Mouse (Mus musculus) embryo, embryonic 11 days (tissue): ENCODE results near the gene Clcf1.

Experiments used
- DNase-seq: peaks from one replicate; pipeline ENCODE4 v3.0.0-alpha.2; 2015

Gene Clcf1

GRCm38 (mm10) chr19:4257897-4258252, 43.8 kb downstream of the Clcf1 start:
- no peak for DNase-seq

- no peak for DNase-seq
These were observed 47.1 kb downstream of the Clcf1 start for GRCm38 (mm10) chr19:4261038-4261698.

- no peak for DNase-seq
These were observed 48.7 kb downstream of the Clcf1 start for GRCm38 (mm10) chr19:4262756-4263155.

GRCm38 (mm10) chr19:4263702-4264101, 49.7 kb downstream of the Clcf1 start:
- no peak for DNase-seq

DNA sequence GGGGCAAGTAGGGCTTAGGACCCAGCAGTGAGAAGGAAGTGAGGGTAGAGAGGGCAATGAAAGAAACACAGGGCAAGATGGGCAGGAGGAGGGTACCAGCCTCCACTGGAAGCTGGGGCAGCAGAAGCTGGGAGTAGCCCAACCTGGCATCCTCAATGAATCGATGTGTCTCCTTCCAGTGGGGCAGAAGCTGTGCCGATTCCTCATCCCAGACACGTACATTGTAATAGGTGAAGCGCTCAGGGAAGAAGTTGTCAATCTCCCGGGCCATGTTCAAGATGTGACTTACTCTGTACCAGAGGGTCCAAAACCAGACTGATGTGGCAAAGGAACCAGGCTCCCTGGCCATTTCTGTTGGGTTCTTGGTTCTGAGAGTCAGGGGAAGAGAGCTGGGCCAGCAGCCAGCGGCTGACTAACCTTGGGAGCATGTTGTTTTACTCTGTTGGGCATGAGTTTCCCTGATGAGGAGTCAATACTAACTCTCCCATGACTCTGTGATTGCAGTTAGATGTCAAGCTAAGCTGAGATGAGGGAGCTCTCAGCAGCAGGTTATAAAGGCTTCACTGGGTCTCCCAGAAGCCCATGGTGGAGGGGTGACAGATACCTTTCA, 50.2 kb downstream of the Clcf1 start:
- DNase-seq = no peak

DNA sequence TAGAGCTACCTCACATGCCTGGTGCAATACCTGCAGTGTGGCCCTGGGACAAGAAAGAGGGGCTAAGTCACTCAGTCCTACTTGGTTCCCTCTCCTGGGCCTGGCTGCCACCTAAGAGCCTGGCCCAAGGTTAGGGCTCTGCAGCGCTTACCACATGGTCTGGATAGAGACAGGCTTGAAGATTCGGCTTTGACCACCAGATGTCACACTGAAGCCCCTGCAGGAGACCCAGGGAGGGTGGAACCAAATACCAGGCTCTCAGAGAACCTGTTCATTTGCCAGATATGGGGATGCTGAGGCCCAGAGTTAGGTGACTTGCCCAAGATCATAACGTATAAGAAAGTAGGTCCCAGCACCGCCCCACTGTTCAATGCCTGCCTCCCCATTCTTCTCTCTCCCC, 51.9 kb downstream of the Clcf1 start:
- no peak for DNase-seq

GRCm38 (mm10) chr19:4268566-4269361, 54.7 kb downstream of the Clcf1 start, which contains the start of gene Ssh3:
Gene Ssh3, minus strand, starts transcription at chr19:4269180.
- peak; percentile 46 for DNase-seq

- no peak for DNase-seq
These were observed 56.1 kb downstream of the Clcf1 start for GRCm38 (mm10) chr19:4270187-4270586.

DNA sequence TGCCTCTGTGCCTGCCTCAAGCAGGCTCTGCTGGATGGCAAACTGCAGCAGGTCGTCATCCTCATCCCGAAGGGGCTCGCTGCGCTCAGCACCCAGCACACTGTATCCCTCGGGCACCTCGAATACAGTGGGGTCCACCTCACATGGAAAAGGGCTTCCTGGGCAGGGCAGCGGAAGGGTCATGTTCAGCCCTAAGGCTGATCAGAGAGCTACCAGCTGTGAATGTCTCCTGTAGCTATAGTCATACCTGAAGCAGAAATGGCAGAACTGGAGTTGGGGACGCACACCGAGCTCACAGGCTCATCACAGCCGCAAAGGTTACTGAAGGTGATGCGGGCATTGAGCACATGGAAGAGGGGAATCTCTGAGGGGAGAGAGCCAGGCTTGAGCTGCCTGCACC, 56.9 kb downstream of the Clcf1 start:
- no peak for DNase-seq
